Mouse (Mus musculus) lung, postnatal 0 days (tissue): ENCODE data around the gene Dalrd3. TPM values are rescaled to one million over a fixed set of nuclear protein-coding genes. Genes with fewer than 3 reads are reported as not detected.
"Not testable (repeated sequence)": the region's sequence is repeated elsewhere in the genome, so short reads cannot be mapped to it uniquely, and the experiment has no call there.

Experiments
- ATAC-seq: fragments of 200-750 bp; cut with Nextera tagmentation; 2 replicates; pipeline ENCODE4 v1.8.0; 2017; ENCODE audit warnings: moderate library complexity
- DNase-seq: peaks from one replicate; pipeline ENCODE4 v3.0.0-alpha.2; 2016; ENCODE audit warnings: low spot score
- H3K27ac ChIP-seq: fragments of 300-500 bp; sonication (generic); 2 replicates; pipeline ENCODE4 v1.5.1; 2014; ENCODE audit warnings: antibody characterized with exemption, mild to moderate bottlenecking, low read length, mixed read lengths
- H3K27me3 ChIP-seq: fragments of 300-500 bp; sonication (generic); replicated peaks from 2 replicates; pipeline ENCODE4 v1.6.1; 2014; ENCODE audit warnings: low read length, mixed read lengths; ENCODE audit not compliant: insufficient read depth
- H3K36me3 ChIP-seq: fragments of 300-500 bp; sonication (generic); 2 replicates; pipeline ENCODE4 v1.6.1; 2014; ENCODE audit warnings: low read length, mixed read lengths; ENCODE audit not compliant: insufficient read depth
- H3K4me1 ChIP-seq: fragments of 300-500 bp; sonication (generic); 2 replicates; pipeline ENCODE4 v1.6.1; 2014; ENCODE audit warnings: antibody characterized with exemption, low read depth, low read length, mixed read lengths; ENCODE audit not compliant: insufficient read depth
- H3K4me2 ChIP-seq: fragments of 300-500 bp; sonication (generic); replicated peaks from 2 replicates; pipeline ENCODE4 v1.6.1; 2014; ENCODE audit warnings: low read depth, mild to moderate bottlenecking, low read length, moderate library complexity, mixed read lengths
- H3K4me3 ChIP-seq: fragments of 300-500 bp; sonication (generic); 2 replicates; pipeline ENCODE4 v1.5.1; 2014; ENCODE audit warnings: low read depth, low read length
- H3K9ac ChIP-seq: fragments of 300-500 bp; sonication (generic); replicated peaks from 2 replicates; pipeline ENCODE4 v1.6.1; 2014; ENCODE audit warnings: low read depth, mild to moderate bottlenecking
- H3K9me3 ChIP-seq: fragments of 300-500 bp; sonication (generic); 2 replicates; pipeline ENCODE4 v1.6.1; 2016; ENCODE audit warnings: low read length, mixed read lengths
- CTCF ChIP-seq: IDR thresholded peaks from 2 replicates; pipeline ENCODE4 v1.5.1; 2016; ENCODE audit warnings: antibody characterized with exemption, mild to moderate bottlenecking
- EP300 ChIP-seq: IDR thresholded peaks from 2 replicates; pipeline ENCODE4 v1.6.1; 2016; ENCODE audit warnings: antibody characterized with exemption, mild to moderate bottlenecking, control low read depth
- WGBS: fragments of 180-500 bp; shearing (Covaris S2); extraction: QIAGEN DNeasy Blood & Tissue Kit; methylation state at CpG from one replicate; pipeline ENCODE4 v1.1.7; 2014; 5-methylcytosine and 5-hydroxymethylcytosine counted together
- microRNA counts: library from miRNA; unstranded; fragments of <30 nt; microRNA quantifications from one replicate; lab custom pipeline; 2015
- microRNA-seq: library from miRNA; unstranded; fragments of <30 nt; microRNA quantifications from one replicate; pipeline ENCODE4, GENCODE M21; 2016
- polyA plus RNA-seq: library from polyadenylated mRNA; unstranded; fragments of >200 nt; fragmentation: Nextera tagmentation; extraction: Ambion mirVana; gene quantifications from 2 replicates; pipeline ENCODE4 v1.2.1, GENCODE M21; 2015

Dalrd3 gene
- polyA plus RNA-seq, 1 experiment from 2014 or later: 74.0 TPM

GRCm38 (mm10) chr9:108600011-108600410, 30.3 kb downstream of the Dalrd3 start:
- peak; percentile 60 for DNase-seq
- Histone ChIP-seq H3K4me1 (no peaks in the 10 kb centered on the region; the same call in 1 of the 2 replicates), H3K9ac (no peak overlapping the region), H3K36me3 (peaks cover 19% of the 10 kb centered on the region), H3K27me3 (0 out of 2 replicates have a peak, but pooled peaks cover 3% of the 10 kb centered on the region), H3K4me2 (no peak overlapping the region), H3K27ac (no peak overlapping the region), H3K4me3 (no peak overlapping the region), H3K9me3 (no peaks in the 10 kb centered on the region)
- 41% methylated on average over 2 of the region's 2 CpGs for WGBS
- peak; percentile 70 for ATAC-seq
- no peak for TF ChIP-seq CTCF
- peak; percentile 58 for TF ChIP-seq EP300

GRCm38 (mm10) chr9:108601986-108602385, 32.3 kb downstream of the Dalrd3 start:
- H3K4me2 ChIP-seq: no peak overlapping the region
- H3K4me1 ChIP-seq: no peaks in the 10 kb centered on the region; the same call in 1 of the 2 replicates
- ATAC-seq (no peak), DNase-seq (no peak)
- 0 out of 2 replicates have a peak, but pooled peaks cover 2% of the 10 kb centered on the region for H3K27me3 ChIP-seq
- no peak for TF ChIP-seq EP300
- no peak for TF ChIP-seq CTCF
- 55% methylated on average over 4 of the region's 4 CpGs for WGBS
- H3K4me3 ChIP-seq: no peak overlapping the region
- H3K9me3 ChIP-seq: no peaks in the 10 kb centered on the region
- peaks cover 25% of the 10 kb centered on the region for H3K36me3 ChIP-seq
- H3K9ac ChIP-seq: no peak overlapping the region
- no peak overlapping the region for H3K27ac ChIP-seq

- H3K36me3 ChIP-seq: peaks cover 47% of the 10 kb centered on the region
- not testable (repeated sequence) for H3K27ac ChIP-seq, H3K4me2 ChIP-seq, H3K4me1 ChIP-seq, ATAC-seq, DNase-seq, H3K27me3 ChIP-seq, H3K9me3 ChIP-seq, H3K4me3 ChIP-seq, H3K9ac ChIP-seq
- WGBS: 72% methylated on average over 5 of the region's 5 CpGs
These were observed 38.2 kb downstream of the Dalrd3 start for GRCm38 (mm10) chr9:108607929-108608328.

GRCm38 (mm10) chr9:108608889-108609288, 39.2 kb downstream of the Dalrd3 start:
- Histone ChIP-seq H3K4me1 (no peaks in the 10 kb centered on the region), H3K36me3 (peaks cover 42% of the 10 kb centered on the region; the same call in 1 of the 2 replicates), H3K27me3 (no peaks in the 10 kb centered on the region), H3K9me3 (no peaks in the 10 kb centered on the region), H3K27ac (no peak overlapping the region), H3K4me2 (no peak overlapping the region), H3K9ac (no peak overlapping the region), H3K4me3 (no peak overlapping the region)
- TF ChIP-seq CTCF: no peak
- TF ChIP-seq EP300: no peak
- DNase-seq (no peak), ATAC-seq (no peak)
- WGBS: 88% methylated on average over 4 of the region's 4 CpGs

GRCm38 (mm10) chr9:108611488-108611887, 41.8 kb downstream of the Dalrd3 start:
- Histone ChIP-seq H3K9me3 (no peaks in the 10 kb centered on the region), H3K9ac (no peak overlapping the region), H3K4me1 (no peaks in the 10 kb centered on the region), H3K27me3 (no peaks in the 10 kb centered on the region), H3K4me2 (no peak overlapping the region), H3K27ac (no peak overlapping the region), H3K4me3 (no peak overlapping the region), H3K36me3 (peaks cover 46% of the 10 kb centered on the region)
- TF ChIP-seq CTCF (no peak), EP300 (no peak)
- WGBS: 96% methylated on average over 10 of the region's 10 CpGs
- ATAC-seq (no peak), DNase-seq (no peak)

GRCm38 (mm10) chr9:108617301-108617700, 47.6 kb downstream of the Dalrd3 start:
- Histone ChIP-seq H3K4me2 (no peak overlapping the region), H3K27me3 (no peaks in the 10 kb centered on the region), H3K36me3 (peaks cover 26% of the 10 kb centered on the region), H3K4me1 (no peaks in the 10 kb centered on the region), H3K9ac (no peak overlapping the region), H3K27ac (no peak overlapping the region), H3K9me3 (no peaks in the 10 kb centered on the region), H3K4me3 (no peak overlapping the region)
- DNase-seq (no peak), ATAC-seq (no peak)
- WGBS: 83% methylated on average over 1 of the region's 1 CpGs
- TF ChIP-seq EP300 (no peak), CTCF (no peak)

MicroRNAs within 50 kb of the gene (microRNA counts, 519-probe panel; counts per million panel counts)
- 5,175 counts per million, percentile 63 among the panel's probes with 10 or more counts for microRNA mmu-miR-191 (lab: Ali Mortazavi, UCI)
- microRNA mmu-miR-425 (lab: Ali Mortazavi, UCI): 4,461 counts per million, percentile 48 among the panel's probes with 10 or more counts

Small RNA genes within 50 kb of the gene (microRNA-seq; reads per million reads assigned to microRNA genes)
- not detected for gene Gm24083
- gene Mir191: not detected
- gene Mir425: 1,353 reads per million, percentile 77 among the genes with 10 or more reads in this experiment

Other genes starting within 250 kb of the Dalrd3 start
- gene Gpx1, start 231.0 kb upstream of the Dalrd3 start, polyA plus RNA-seq: 1,509 and 1,541 TPM in 2 replicates
- gene Usp4, start 222.0 kb upstream of the Dalrd3 start, polyA plus RNA-seq: 61.4 and 66.4 TPM in 2 replicates
- gene 1700102P08Rik, start 177.1 kb upstream of the Dalrd3 start, polyA plus RNA-seq: 0.35 and 0.49 TPM in 2 replicates
- 0.31 and 0.56 TPM in 2 replicates for gene Ccdc36, start 141.4 kb upstream of the Dalrd3 start, polyA plus RNA-seq
- not detected in 2 replicates for gene BC048562, start 133.4 kb upstream of the Dalrd3 start, polyA plus RNA-seq
- 42.1 and 44.3 TPM in 2 replicates for gene Ccdc71, start 109.4 kb upstream of the Dalrd3 start, polyA plus RNA-seq
- 60.5 and 77.6 TPM in 2 replicates for gene Klhdc8b, start 108.3 kb upstream of the Dalrd3 start, polyA plus RNA-seq
- 54.8 and 55.2 TPM in 2 replicates for gene Lamb2, start 90.2 kb upstream of the Dalrd3 start, polyA plus RNA-seq
- gene Usp19, start 79.3 kb upstream of the Dalrd3 start, polyA plus RNA-seq: 37.1 and 39.4 TPM in 2 replicates
- 62.0 and 65.7 TPM in 2 replicates for gene Qars, start 62.2 kb upstream of the Dalrd3 start, polyA plus RNA-seq
- 58.1 and 58.3 TPM in 2 replicates for gene Qrich1, start 53.1 kb upstream of the Dalrd3 start, polyA plus RNA-seq
- gene Impdh2, start 9.6 kb upstream of the Dalrd3 start, polyA plus RNA-seq: 55.6 and 56.2 TPM in 2 replicates
- 65.7 and 66.3 TPM in 2 replicates for gene Ndufaf3, start 2.5 kb upstream of the Dalrd3 start, polyA plus RNA-seq
- 36.6 and 39.5 TPM in 2 replicates for gene Wdr6, start 8.9 kb downstream of the Dalrd3 start, polyA plus RNA-seq
- gene P4htm, start 27.8 kb downstream of the Dalrd3 start, polyA plus RNA-seq: 3.2 and 4.1 TPM in 2 replicates
- 31.1 and 33.2 TPM in 2 replicates for gene Arih2, start 79.5 kb downstream of the Dalrd3 start, polyA plus RNA-seq
- 58.7 and 60.2 TPM in 2 replicates for gene Slc25a20, start 92.2 kb downstream of the Dalrd3 start, polyA plus RNA-seq
- 16.4 and 17.8 TPM in 2 replicates for gene Prkar2a, start 119.4 kb downstream of the Dalrd3 start, polyA plus RNA-seq
- 40.4 and 48.1 TPM in 2 replicates for gene Ip6k2, start 213.9 kb downstream of the Dalrd3 start, polyA plus RNA-seq
- gene Nckipsd, start 238.5 kb downstream of the Dalrd3 start, polyA plus RNA-seq: 10.9 and 14.2 TPM in 2 replicates